Mouse (Mus musculus): ENCODE data around the gene Golt1b.

- TF ChIP-seq CTCF (IDR thresholded peaks at IDR 0.05; ENCODE audit: low read depth, low read length) (no peak), POLR2A (IDR thresholded peaks at IDR 0.05; ENCODE audit: borderline replicate concordance, low read depth, low read length) (no peak)
Measured at GRCm38 (mm10) chr6:142367565-142367964, 19.5 kb upstream of the Golt1b start.
